Mouse (Mus musculus) G1E (cell line): ENCODE results near the gene Rps25.
"Not testable (repeated sequence)": the region's sequence is repeated elsewhere in the genome, so short reads cannot be mapped to it uniquely, and the experiment has no call there.

Experiments
- CTCF ChIP-seq: IDR thresholded peaks from 2 replicates; pipeline ENCODE4 v1.5.1; 2012; ENCODE audit warnings: low read depth, low read length, inconsistent platforms, mixed read lengths
- GATA1 ChIP-seq: IDR thresholded peaks from 2 replicates; pipeline ENCODE4 v1.6.1; 2012; ENCODE audit warnings: borderline replicate concordance, low read length, inconsistent platforms, mixed read lengths
- GATA2 ChIP-seq: IDR thresholded peaks from 2 replicates; pipeline ENCODE4 v1.6.1; 2012; ENCODE audit warnings: low read depth, low read length, inconsistent platforms, borderline replicate concordance
- POLR2AphosphoS5 ChIP-seq: IDR thresholded peaks from 2 replicates; pipeline ENCODE4 v1.6.1; 2012; ENCODE audit warnings: low read depth, low read length, inconsistent platforms; ENCODE audit not compliant: insufficient replicate concordance
- TAL1 ChIP-seq: conservative IDR thresholded peaks from 2 replicates; pipeline ENCODE4 v1.6.1; 2012; ENCODE audit warnings: low read depth, low read length, inconsistent platforms, mixed read lengths

- not testable (repeated sequence) for TF ChIP-seq CTCF, GATA1, POLR2AphosphoS5, TAL1, GATA2
These were observed 37.6 kb downstream of the Rps25 start for GRCm38 (mm10) chr9:44444402-44445025.
